Mouse (Mus musculus) kidney, embryonic 14.5 days (tissue): ENCODE data around the gene Parp11. TPM values are rescaled to one million over a fixed set of nuclear protein-coding genes. Genes with fewer than 3 reads are reported as not detected.
A peak's percentile ranks its signal among the peaks of the same experiment; 100 is the strongest.

ENCODE experiments used
- ATAC-seq: fragments of 200-750 bp; cut with Nextera tagmentation; 2 replicates; pipeline ENCODE4 v1.8.0; 2017; ENCODE audit warnings: moderate number of reproducible peaks, mild to moderate bottlenecking, moderate TSS enrichment, moderate library complexity; ENCODE audit not compliant: low FRiP score, low TSS enrichment
- H3K27ac ChIP-seq: fragments of 300-500 bp; sonication (generic); 2 replicates; pipeline ENCODE4 v1.5.1; 2014; ENCODE audit warnings: low read depth, mild to moderate bottlenecking, low read length, moderate library complexity, mixed read lengths
- H3K27me3 ChIP-seq: fragments of 300-500 bp; sonication (generic); 2 replicates; pipeline ENCODE4 v1.6.1; 2014; ENCODE audit warnings: mild to moderate bottlenecking, low read length; ENCODE audit not compliant: control insufficient read depth, insufficient read depth
- H3K36me3 ChIP-seq: fragments of 300-500 bp; sonication (generic); 2 replicates; pipeline ENCODE4 v1.6.1; 2014; ENCODE audit warnings: low read length, mixed read lengths; ENCODE audit not compliant: control insufficient read depth, insufficient read depth
- H3K4me1 ChIP-seq: fragments of 300-500 bp; sonication (generic); 2 replicates; pipeline ENCODE4 v1.6.1; 2014; ENCODE audit warnings: low read length, mixed read lengths; ENCODE audit not compliant: control insufficient read depth, insufficient read depth
- H3K4me2 ChIP-seq: fragments of 300-500 bp; sonication (generic); replicated peaks from 2 replicates; pipeline ENCODE4 v1.6.1; 2014; ENCODE audit warnings: low read depth, mild to moderate bottlenecking, low read length
- H3K4me3 ChIP-seq: fragments of 300-500 bp; sonication (generic); 2 replicates; pipeline ENCODE4 v1.5.1; 2014; ENCODE audit warnings: mild to moderate bottlenecking, low read length
- H3K9ac ChIP-seq: fragments of 300-500 bp; sonication (generic); 2 replicates; pipeline ENCODE4 v1.6.1; 2014; ENCODE audit warnings: low read depth, mild to moderate bottlenecking, low read length, moderate library complexity
- H3K9me3 ChIP-seq: fragments of 300-500 bp; sonication (generic); 2 replicates; pipeline ENCODE4 v1.6.1; 2016; ENCODE audit warnings: low read length; ENCODE audit not compliant: control insufficient read depth
- WGBS: fragments of 180-500 bp; shearing (Covaris S2); extraction: QIAGEN DNeasy Blood & Tissue Kit; methylation state at CpG from one replicate; pipeline ENCODE4 v1.1.7; 2014; 5-methylcytosine and 5-hydroxymethylcytosine counted together
- polyA plus RNA-seq: library from polyadenylated mRNA; unstranded; fragments of >200 nt; fragmentation: Nextera tagmentation; extraction: Ambion mirVana; gene quantifications from 2 replicates; pipeline ENCODE4 v1.2.1, GENCODE M21; 2014

Gene Parp11
- polyA plus RNA-seq, 1 experiment from 2014 or later: 30.7 TPM

GRCm38 (mm10) chr6:127443910-127444309 lies 2.7 kb upstream of the Parp11 start:
- H3K4me2 ChIP-seq: no peak overlapping the region
- no peak for ATAC-seq
- H3K9me3 ChIP-seq: no peaks in the 10 kb centered on the region
- WGBS: 53% methylated on average over 2 of the region's 2 CpGs
- no peak overlapping the region for H3K4me3 ChIP-seq
- H3K27ac ChIP-seq: no peak overlapping the region
- H3K9ac ChIP-seq: no peak overlapping the region
- no peaks in the 10 kb centered on the region for H3K36me3 ChIP-seq
- H3K4me1 ChIP-seq: no peaks in the 10 kb centered on the region
- H3K27me3 ChIP-seq: no peaks in the 10 kb centered on the region

- Histone ChIP-seq H3K9ac (no peak overlapping the region), H3K9me3 (no peaks in the 10 kb centered on the region), H3K4me1 (no peaks in the 10 kb centered on the region), H3K27me3 (no peaks in the 10 kb centered on the region), H3K27ac (no peak overlapping the region), H3K4me3 (no peak overlapping the region), H3K4me2 (no peak overlapping the region), H3K36me3 (no peaks in the 10 kb centered on the region)
- WGBS: 65% methylated on average over 4 of the region's 4 CpGs
- no peak for ATAC-seq
Measured at GRCm38 (mm10) chr6:127444466-127444865, 2.2 kb upstream of the Parp11 start.

- Histone ChIP-seq H3K9me3 (no peaks in the 10 kb centered on the region), H3K27ac (no peak overlapping the region), H3K4me1 (no peaks in the 10 kb centered on the region), H3K27me3 (no peaks in the 10 kb centered on the region), H3K9ac (no peak overlapping the region), H3K4me2 (no peak overlapping the region), H3K36me3 (no peaks in the 10 kb centered on the region), H3K4me3 (no peak overlapping the region)
- no peak for ATAC-seq
- WGBS: 57% methylated on average over 10 of the region's 10 CpGs
Measured at GRCm38 (mm10) chr6:127447686-127448460, 1.2 kb downstream of the Parp11 start.

GRCm38 (mm10) chr6:127448869-127449268 lies 2.2 kb downstream of the Parp11 start:
- H3K4me2 ChIP-seq: no peak overlapping the region
- H3K27ac ChIP-seq: no peak overlapping the region
- H3K4me1 ChIP-seq: no peaks in the 10 kb centered on the region
- no peaks in the 10 kb centered on the region for H3K27me3 ChIP-seq
- ATAC-seq: no peak
- H3K9me3 ChIP-seq: no peaks in the 10 kb centered on the region
- H3K36me3 ChIP-seq: no peaks in the 10 kb centered on the region
- no peak overlapping the region for H3K4me3 ChIP-seq
- 79% methylated on average over 2 of the region's 2 CpGs for WGBS
- no peak overlapping the region for H3K9ac ChIP-seq

- Histone ChIP-seq H3K27ac (no peak overlapping the region), H3K4me1 (peaks cover 4% of the 10 kb centered on the region), H3K36me3 (no peaks in the 10 kb centered on the region), H3K4me3 (no peak overlapping the region), H3K9ac (no peak overlapping the region), H3K4me2 (no peak overlapping the region), H3K27me3 (no peaks in the 10 kb centered on the region), H3K9me3 (no peaks in the 10 kb centered on the region)
- WGBS: 45% methylated on average over 10 of the region's 10 CpGs
- ATAC-seq: no peak
Measured at GRCm38 (mm10) chr6:127449531-127450422, 3.1 kb downstream of the Parp11 start.

GRCm38 (mm10) chr6:127453407-127454343 lies 7.0 kb downstream of the Parp11 start:
- peak overlapping the region; percentile 78 for H3K27ac ChIP-seq
- H3K9ac ChIP-seq: peak overlapping the region; percentile 66
- H3K4me2 ChIP-seq: peak overlapping the region; percentile 55
- under 1% methylated on average over 70 of the region's 70 CpGs for WGBS
- peaks cover 6% of the 10 kb centered on the region for H3K4me1 ChIP-seq
- ATAC-seq: peak; percentile 98
- H3K9me3 ChIP-seq: no peaks in the 10 kb centered on the region
- H3K27me3 ChIP-seq: no peaks in the 10 kb centered on the region
- H3K36me3 ChIP-seq: no peaks in the 10 kb centered on the region
- H3K4me3 ChIP-seq: peak overlapping the region; percentile 60

DNA sequence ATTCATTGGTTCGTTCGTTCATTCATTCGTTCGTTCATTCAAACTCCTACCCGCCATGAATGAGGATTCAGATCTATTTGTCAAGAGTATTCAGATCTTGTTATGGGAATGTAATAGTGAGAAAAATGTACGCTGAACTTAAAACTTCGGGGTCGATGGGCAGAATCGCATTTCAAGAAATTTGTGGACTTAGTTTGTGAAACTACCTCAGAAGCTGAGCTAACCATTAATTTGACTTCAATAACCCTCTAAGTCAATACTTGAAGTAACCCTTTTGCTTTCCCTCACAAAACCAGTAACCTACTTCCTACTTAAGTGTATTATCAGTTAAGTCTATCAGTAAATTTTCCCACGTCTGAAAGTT lies 7.7 kb downstream of the Parp11 start:
- WGBS: 45% methylated on average over 10 of the region's 10 CpGs
- ATAC-seq: no peak
- Histone ChIP-seq H3K9ac (peak overlapping the region; percentile 66; the same call in 1 of the 2 replicates), H3K4me2 (peak overlapping the region; percentile 55), H3K27ac (no peak overlapping the region), H3K9me3 (no peaks in the 10 kb centered on the region), H3K4me1 (peaks cover 6% of the 10 kb centered on the region), H3K36me3 (no peaks in the 10 kb centered on the region), H3K27me3 (no peaks in the 10 kb centered on the region), H3K4me3 (peak overlapping the region; percentile 60)

- Histone ChIP-seq H3K36me3 (no peaks in the 10 kb centered on the region), H3K4me3 (peak overlapping the region; percentile 60; the same call in 1 of the 2 replicates), H3K27me3 (no peaks in the 10 kb centered on the region), H3K9me3 (no peaks in the 10 kb centered on the region), H3K4me1 (peaks cover 6% of the 10 kb centered on the region), H3K4me2 (peak overlapping the region; percentile 55; the same call in 1 of the 2 replicates), H3K27ac (no peak overlapping the region), H3K9ac (no peak overlapping the region)
- no peak for ATAC-seq
- 87% methylated on average over 6 of the region's 6 CpGs for WGBS
Measured at GRCm38 (mm10) chr6:127454809-127455208, 8.2 kb downstream of the Parp11 start.
